Mouse (Mus musculus): Measurements from ENCODE around the gene Synj2.

DNA sequence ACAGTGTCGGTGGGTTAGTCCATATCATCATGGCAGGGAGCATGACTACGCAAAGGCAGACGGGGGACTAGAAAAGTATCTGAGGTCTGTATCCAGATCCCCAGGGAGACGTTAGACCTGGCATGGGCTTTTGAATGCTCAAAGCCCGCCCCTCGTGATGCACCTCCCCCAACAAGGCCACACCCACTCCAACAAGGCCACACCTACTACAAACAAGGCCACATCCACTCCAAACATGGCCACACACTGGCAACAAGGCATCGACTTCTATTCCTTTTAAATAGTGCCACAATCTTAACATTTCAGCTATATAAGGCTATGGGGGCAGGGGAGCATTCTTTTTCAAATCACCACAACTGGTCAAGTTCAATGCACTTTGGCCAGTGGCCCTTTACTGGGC, 79.6 kb downstream of the Synj2 start:
- TF ChIP-seq EP300 (IDR thresholded peaks at IDR 0.05; ENCODE audit: insufficient read depth, low read depth, low read length) = no peak
- no peak for TF ChIP-seq CTCF (IDR thresholded peaks at IDR 0.05)
- no peak for TF ChIP-seq POLR2A (IDR thresholded peaks at IDR 0.05; ENCODE audit: insufficient read depth, low read depth, low read length)

Data from heart, adult 2 months (tissue).